Mouse (Mus musculus) forebrain, embryonic 15.5 days (tissue): ENCODE measurements around the gene M1ap. TPM values are rescaled to one million over a fixed set of nuclear protein-coding genes. Genes with fewer than 3 reads are reported as not detected.
A peak's percentile ranks its signal among the peaks of the same experiment; 100 is the strongest.

Experiments used
- ATAC-seq: fragments of 200-750 bp; cut with Nextera tagmentation; replicated peaks from 2 replicates; pipeline ENCODE4 v1.8.0; 2017; ENCODE audit warnings: mild to moderate bottlenecking, moderate TSS enrichment, moderate library complexity
- H3K27ac ChIP-seq: fragments of 300-500 bp; sonication (generic); replicated peaks from 2 replicates; pipeline ENCODE4 v1.5.1; 2015; ENCODE audit warnings: mild to moderate bottlenecking, inconsistent platforms
- H3K27me3 ChIP-seq: fragments of 300-500 bp; sonication (generic); 2 replicates; pipeline ENCODE4 v1.6.1; 2015; ENCODE audit warnings: inconsistent platforms
- H3K36me3 ChIP-seq: fragments of 300-500 bp; sonication (generic); 2 replicates; pipeline ENCODE4 v1.6.1; 2015; ENCODE audit warnings: mild to moderate bottlenecking, inconsistent platforms
- H3K4me1 ChIP-seq: fragments of 300-500 bp; sonication (generic); 2 replicates; pipeline ENCODE4 v1.6.1; 2015; ENCODE audit warnings: inconsistent platforms
- H3K4me2 ChIP-seq: fragments of 300-500 bp; sonication (generic); replicated peaks from 2 replicates; pipeline ENCODE4 v1.6.1; 2015; ENCODE audit warnings: mild to moderate bottlenecking, inconsistent platforms
- H3K4me3 ChIP-seq: fragments of 300-500 bp; sonication (generic); 2 replicates; pipeline ENCODE4 v1.5.1; 2015; ENCODE audit warnings: mild to moderate bottlenecking, inconsistent platforms
- H3K9ac ChIP-seq: fragments of 300-500 bp; sonication (generic); replicated peaks from 2 replicates; pipeline ENCODE4 v1.6.1; 2015; ENCODE audit warnings: mild to moderate bottlenecking, inconsistent platforms
- H3K9me3 ChIP-seq: fragments of 300-500 bp; sonication (generic); 2 replicates; pipeline ENCODE4 v1.6.1; 2016; ENCODE audit warnings: inconsistent platforms
- WGBS: fragments of 180-500 bp; shearing (Covaris S2); methylation state at CpG from one replicate; pipeline ENCODE4 v1.1.7; 2015; ENCODE audit warnings: mixed read lengths; 5-methylcytosine and 5-hydroxymethylcytosine counted together
- microRNA-seq: library from miRNA; unstranded; fragments of <30 nt; microRNA quantifications from one replicate; pipeline ENCODE4, GENCODE M21; 2016
- polyA plus RNA-seq: library from polyadenylated mRNA; unstranded; fragments of >200 nt; fragmentation: Nextera tagmentation; extraction: Ambion mirVana; gene quantifications from 2 replicates; pipeline ENCODE4 v1.2.1, GENCODE M21; 2015

The M1ap gene
- polyA plus RNA-seq, 1 experiment from 2014 or later = not detected

GRCm38 (mm10) chr6:83069488-83070246 is 123.0 kb downstream of the M1ap start:
- 1% methylated on average over 67 of the region's 69 CpGs for WGBS
- Histone ChIP-seq H3K4me2 (no peak overlapping the region; the same call in 1 of the 2 replicates), H3K9ac (no peak overlapping the region), H3K36me3 (no peaks in the 10 kb centered on the region), H3K4me3 (peak overlapping the region; percentile 2; the same call in 1 of the 2 replicates), H3K27ac (no peak overlapping the region), H3K4me1 (peaks cover 21% of the 10 kb centered on the region), H3K9me3 (no peaks in the 10 kb centered on the region), H3K27me3 (peaks cover 95% of the 10 kb centered on the region)
- ATAC-seq = peak; percentile 14; the same call in 1 of the 2 replicates

- Histone ChIP-seq H3K27me3 (peaks cover 95% of the 10 kb centered on the region), H3K4me2 (no peak within 1 kb of the TSS; the same call in 1 of the 2 replicates), H3K27ac (no peak within 1 kb of the TSS), H3K4me1 (peaks cover 21% of the 10 kb centered on the region), H3K36me3 (no peaks in the 10 kb centered on the region), H3K4me3 (peak within 1 kb of the TSS; percentile 11), H3K9me3 (no peaks in the 10 kb centered on the region), H3K9ac (no peak within 1 kb of the TSS)
- no peak for ATAC-seq
- 0% methylated on average over 10 of the region's 10 CpGs for WGBS
Measured at GRCm38 (mm10) chr6:83070247-83070310, 123.4 kb downstream of the M1ap start, which contains the start of gene Tlx2. Tlx2 (minus strand) TSS chr6:83070293.

GRCm38 (mm10) chr6:83070311-83071219 is 123.9 kb downstream of the M1ap start:
- Histone ChIP-seq H3K27ac (no peak overlapping the region), H3K9ac (no peak overlapping the region), H3K9me3 (no peaks in the 10 kb centered on the region), H3K27me3 (peaks cover 95% of the 10 kb centered on the region), H3K4me3 (no peak overlapping the region), H3K4me1 (peaks cover 21% of the 10 kb centered on the region), H3K4me2 (no peak overlapping the region; the same call in 1 of the 2 replicates), H3K36me3 (no peaks in the 10 kb centered on the region)
- ATAC-seq = no peak
- under 1% methylated on average over 58 of the region's 58 CpGs for WGBS

GRCm38 (mm10) chr6:83071220-83071619 is 124.5 kb downstream of the M1ap start:
- peaks cover 95% of the 10 kb centered on the region for H3K27me3 ChIP-seq
- ATAC-seq = no peak; the same call in 1 of the 2 replicates
- no peak overlapping the region for H3K27ac ChIP-seq
- H3K9me3 ChIP-seq = no peaks in the 10 kb centered on the region
- under 1% methylated on average over 23 of the region's 24 CpGs for WGBS
- no peak overlapping the region for H3K9ac ChIP-seq
- no peak overlapping the region for H3K4me3 ChIP-seq
- no peaks in the 10 kb centered on the region for H3K36me3 ChIP-seq
- H3K4me2 ChIP-seq = no peak overlapping the region
- H3K4me1 ChIP-seq = peaks cover 21% of the 10 kb centered on the region

- Histone ChIP-seq H3K27ac (no peak overlapping the region), H3K36me3 (no peaks in the 10 kb centered on the region), H3K27me3 (peaks cover 65% of the 10 kb centered on the region), H3K9me3 (no peaks in the 10 kb centered on the region), H3K4me1 (peaks cover 31% of the 10 kb centered on the region), H3K4me3 (no peak overlapping the region), H3K9ac (no peak overlapping the region), H3K4me2 (no peak overlapping the region)
- WGBS = 22% methylated on average over 2 of the region's 2 CpGs
- no peak for ATAC-seq
Measured at GRCm38 (mm10) chr6:83074979-83075378, 128.3 kb downstream of the M1ap start.

- peak within 1 kb of the TSS; percentile 83 for H3K9ac ChIP-seq
- peaks cover 47% of the 10 kb centered on the region for H3K27me3 ChIP-seq
- peak within 1 kb of the TSS; percentile 80 for H3K4me3 ChIP-seq
- H3K27ac ChIP-seq = peak within 1 kb of the TSS; percentile 92
- no peaks in the 10 kb centered on the region for H3K9me3 ChIP-seq
- ATAC-seq = peak; percentile 78
- peak within 1 kb of the TSS; percentile 97 for H3K4me2 ChIP-seq
- peaks cover 22% of the 10 kb centered on the region for H3K4me1 ChIP-seq
- H3K36me3 ChIP-seq = peaks cover 10% of the 10 kb centered on the region
- WGBS = under 1% methylated on average over 54 of the region's 54 CpGs
Measured at GRCm38 (mm10) chr6:83077630-83078323, 131.1 kb downstream of the M1ap start, which contains the start of gene Pcgf1. Pcgf1 (plus strand) TSS chr6:83077869.

- Histone ChIP-seq H3K27me3 (peaks cover 49% of the 10 kb centered on the region), H3K36me3 (peaks cover 10% of the 10 kb centered on the region), H3K27ac (peak overlapping the region; percentile 92), H3K9me3 (no peaks in the 10 kb centered on the region), H3K4me1 (peaks cover 22% of the 10 kb centered on the region), H3K4me2 (peak overlapping the region; percentile 77), H3K4me3 (peak overlapping the region; percentile 80), H3K9ac (peak overlapping the region; percentile 83)
- peak; percentile 93 for ATAC-seq
- under 1% methylated on average over 46 of the region's 46 CpGs for WGBS
Measured at GRCm38 (mm10) chr6:83078324-83078858, 131.7 kb downstream of the M1ap start.

Small RNA genes within 50 kb of the gene (microRNA-seq; reads per million reads assigned to microRNA genes)
- gene Mir7040 = not detected

Other genes with a start within 250 kb of the M1ap start
- gene Pole4, start 241.5 kb upstream of the M1ap start, polyA plus RNA-seq = 112 and 113 TPM in 2 replicates
- 5.3 and 7.4 TPM in 2 replicates for gene Hk2, start 172.4 kb upstream of the M1ap start, polyA plus RNA-seq
- 14.9 and 15.8 TPM in 2 replicates for gene Sema4f, start 7.1 kb upstream of the M1ap start, polyA plus RNA-seq
- 3.1 and 3.4 TPM in 2 replicates for gene Dok1, start 86.6 kb downstream of the M1ap start, polyA plus RNA-seq
- 4.7 and 6.3 TPM in 2 replicates for gene Loxl3, start 87.3 kb downstream of the M1ap start, polyA plus RNA-seq
- 159 and 161 TPM in 2 replicates for gene Aup1, start 107.6 kb downstream of the M1ap start, polyA plus RNA-seq
- gene Htra2, start 108.4 kb downstream of the M1ap start, polyA plus RNA-seq = 69.9 and 71.0 TPM in 2 replicates
- 0.34 and 0.42 TPM in 2 replicates for gene Dqx1, start 110.9 kb downstream of the M1ap start, polyA plus RNA-seq
- gene Tlx2, start 123.4 kb downstream of the M1ap start, polyA plus RNA-seq = not detected in 2 replicates
- gene Pcgf1, start 131.0 kb downstream of the M1ap start, polyA plus RNA-seq = 48.1 and 49.2 TPM in 2 replicates
- not detected in 2 replicates for gene Lbx2, start 139.5 kb downstream of the M1ap start, polyA plus RNA-seq
- gene Ccdc142, start 154.7 kb downstream of the M1ap start, polyA plus RNA-seq = 3.8 and 4.3 TPM in 2 replicates
- 4.0 and 4.3 TPM in 2 replicates for gene Gm42688, start 154.7 kb downstream of the M1ap start, polyA plus RNA-seq
- gene Mrpl53, start 162.1 kb downstream of the M1ap start, polyA plus RNA-seq = 121 and 126 TPM in 2 replicates
- 24.2 and 26.7 TPM in 2 replicates for gene Mogs, start 168.6 kb downstream of the M1ap start, polyA plus RNA-seq
- gene Wbp1, start 174.7 kb downstream of the M1ap start, polyA plus RNA-seq = 229 and 231 TPM in 2 replicates
- gene Ino80b, start 178.5 kb downstream of the M1ap start, polyA plus RNA-seq = 15.6 and 16.5 TPM in 2 replicates
- 6.1 and 7.0 TPM in 2 replicates for gene Rtkn, start 188.6 kb downstream of the M1ap start, polyA plus RNA-seq
- 18.3 and 18.6 TPM in 2 replicates for gene Wdr54, start 209.5 kb downstream of the M1ap start, polyA plus RNA-seq
- gene 1700003E16Rik, start 209.5 kb downstream of the M1ap start, polyA plus RNA-seq = 5.2 and 6.9 TPM in 2 replicates
- 143 and 147 TPM in 2 replicates for gene Dctn1, start 219.0 kb downstream of the M1ap start, polyA plus RNA-seq